Mouse (Mus musculus) left cerebral cortex, postnatal 14 days (tissue): ENCODE data around the gene Gna12. TPM values are rescaled to one million over a fixed set of nuclear protein-coding genes. Genes with fewer than 3 reads are reported as not detected.

Source experiments
- DNase-seq, 2 experiments: peaks; one replicate each; pipeline ENCODE4 v3.0.0; 2021 to 2022; ENCODE audit warnings: low spot score in 2 of 2, mixed read lengths in 1 of 2
- intact Hi-C: fragments of 180-260 bp; cut with DNase I; formaldehyde crosslinking; loops from one replicate; pipeline ENCODE4 v1.15.1; 2025
- total RNA-seq, 2 experiments: library from RNA; stranded (reverse); gene quantifications; 2 replicates each; pipeline ENCODE4 v1.2.3; 2021

Gene Gna12
- total RNA-seq, 2 experiments from 2014 or later: 68.1 to 73.8 TPM

- intact Hi-C loops: loop anchor here (5.0 kb wide), 1 partner anchor 57 kb away; no protein-coding TSS in a partner anchor
Measured at GRCm38 (mm10) chr5:140829081-140829910, 935 bp downstream of the Gna12 start.

GRCm38 (mm10) chr5:140828363-140828762 is 1.9 kb downstream of the Gna12 start:
- intact Hi-C loops: loop anchor here (5.0 kb wide), 1 partner anchor 56 kb away; no protein-coding TSS in a partner anchor

More at GRCm38 (mm10) chr5:140829081-140829910, 935 bp downstream of the Gna12 start:
- DNase-seq: no peak

GRCm38 (mm10) chr5:140827896-140828295 is 2.3 kb downstream of the Gna12 start:
- intact Hi-C loops: loop anchor here (5.0 kb wide), 1 partner anchor 56 kb away; no protein-coding TSS in a partner anchor
- DNase-seq: no peak

More at GRCm38 (mm10) chr5:140828363-140828762, 1.9 kb downstream of the Gna12 start:
- DNase-seq: no peak

- intact Hi-C loops: loop anchor here (5.0 kb wide), 1 partner anchor 55 kb away; no protein-coding TSS in a partner anchor
- DNase-seq: no peak
Measured at GRCm38 (mm10) chr5:140827413-140827812, 2.8 kb downstream of the Gna12 start.

- intact Hi-C loops: loop anchor here (5.0 kb wide), 1 partner anchor 54 kb away; no protein-coding TSS in a partner anchor
Measured at GRCm38 (mm10) chr5:140826796-140827195, 3.4 kb downstream of the Gna12 start.

GRCm38 (mm10) chr5:140826118-140826517 is 4.1 kb downstream of the Gna12 start:
- no peak for DNase-seq
- intact Hi-C loops: loop anchor here (5.0 kb wide), 1 partner anchor 54 kb away; no protein-coding TSS in a partner anchor

More at GRCm38 (mm10) chr5:140826796-140827195, 3.4 kb downstream of the Gna12 start:
- DNase-seq: no peak

- intact Hi-C loops: no loop called here
- DNase-seq: no peak
Measured at GRCm38 (mm10) chr5:140824126-140824525, 6.1 kb downstream of the Gna12 start.

GRCm38 (mm10) chr5:140823386-140823785 is 6.8 kb downstream of the Gna12 start:
- no peak for DNase-seq
- intact Hi-C loops: no loop called here

GRCm38 (mm10) chr5:140821951-140822350 is 8.3 kb downstream of the Gna12 start:
- no peak for DNase-seq
- intact Hi-C loops: no loop called here

GRCm38 (mm10) chr5:140820539-140820938 is 9.7 kb downstream of the Gna12 start:
- intact Hi-C loops: no loop called here
- no peak for DNase-seq

GRCm38 (mm10) chr5:140819594-140819993 is 10.6 kb downstream of the Gna12 start:
- intact Hi-C loops: no loop called here
- DNase-seq: no peak

- DNase-seq: no peak
Measured at GRCm38 (mm10) chr5:140818482-140819076, 11.7 kb downstream of the Gna12 start.

GRCm38 (mm10) chr5:140816950-140817568 is 13.2 kb downstream of the Gna12 start:
- intact Hi-C loops: no loop called here
- no peak for DNase-seq

More at GRCm38 (mm10) chr5:140818482-140819076, 11.7 kb downstream of the Gna12 start:
- intact Hi-C loops: no loop called here

GRCm38 (mm10) chr5:140816008-140816407 is 14.2 kb downstream of the Gna12 start:
- no peak for DNase-seq
- intact Hi-C loops: no loop called here

GRCm38 (mm10) chr5:140815059-140815728 is 15.0 kb downstream of the Gna12 start:
- intact Hi-C loops: no loop called here
- no peak for DNase-seq

GRCm38 (mm10) chr5:140814403-140814802 is 15.8 kb downstream of the Gna12 start:
- intact Hi-C loops: no loop called here
- DNase-seq: no peak

GRCm38 (mm10) chr5:140812699-140813098 is 17.5 kb downstream of the Gna12 start:
- intact Hi-C loops: no loop called here
- no peak for DNase-seq

- intact Hi-C loops: no loop called here
- no peak for DNase-seq
Measured at GRCm38 (mm10) chr5:140812063-140812462, 18.2 kb downstream of the Gna12 start.

- no peak for DNase-seq
- intact Hi-C loops: no loop called here
Measured at GRCm38 (mm10) chr5:140811390-140811789, 18.8 kb downstream of the Gna12 start.
